In the genomic region with DNA sequence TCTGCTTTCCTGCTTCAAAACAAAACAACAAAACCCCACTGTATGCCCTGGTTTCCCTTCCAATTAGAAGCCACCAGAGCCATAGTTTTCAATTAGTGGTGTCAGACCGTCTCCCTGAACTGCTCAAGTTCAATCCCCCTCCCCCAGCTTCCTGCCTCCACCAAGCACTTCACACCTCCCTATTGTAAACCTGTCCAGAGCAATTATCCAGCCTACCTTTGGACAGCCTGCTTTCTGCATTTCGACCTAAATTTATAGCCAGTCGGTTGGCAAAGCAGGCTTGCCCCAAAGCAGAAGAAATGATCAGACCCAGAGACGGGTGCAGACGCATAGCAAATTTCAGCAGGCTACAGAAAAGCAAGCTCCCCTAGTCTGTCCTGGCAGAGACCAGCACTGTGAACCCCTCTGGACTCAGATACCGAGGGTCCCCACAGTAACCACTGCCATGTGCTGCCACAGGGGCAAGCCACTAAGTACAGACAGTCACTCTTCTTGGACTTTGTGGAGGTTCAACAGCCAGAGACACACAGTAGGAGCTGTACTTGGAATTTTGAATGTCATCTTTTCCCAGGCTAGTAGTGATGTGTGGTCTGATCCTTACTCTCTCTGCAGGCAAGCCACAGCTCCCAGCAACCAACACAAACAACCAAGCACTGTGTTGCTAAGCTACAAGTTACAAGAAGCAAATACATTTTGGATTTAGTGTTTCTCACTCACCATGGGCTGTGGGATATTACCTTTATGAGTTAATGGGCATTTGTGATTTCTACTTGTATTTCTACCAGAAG, we compare ENCODE assay signal across 12 mouse cellular contexts. TPM values are rescaled to one million over a fixed set of nuclear protein-coding genes. Genes with fewer than 3 reads are reported as not detected.
DNase-seq lines count a peak whose midpoint lies in the region; ATAC-seq and TF ChIP-seq lines count a peak whose summit lies in the region.
"Had no signal": no experiment of that assay in that cellular context is flagged by ENCODE, and none has a peak within 500 bp of the region (broad histone marks: within the 10 kb centered on the region; RNA-seq: fewer than 3 reads in every experiment).

No protein-coding gene starts in this region.

- WGBS in forebrain, embryonic 10.5 days: 46% methylated on average over 6 of the region's 6 CpGs
- 17% methylated on average over 6 of the region's 6 CpGs for WGBS in forebrain, embryonic 15.5 days
- 71% methylated on average over 6 of the region's 6 CpGs for WGBS in thymus, adult 2 months
- WGBS in limb, embryonic 12.5 days: 3% methylated on average over 6 of the region's 6 CpGs

- no peaks in the 10 kb centered on the region for H3K27me3 ChIP-seq in forebrain, embryonic 10.5 days (ENCODE audit: poor library complexity, severe bottlenecking)
- no peaks in the 10 kb centered on the region for H3K27me3 ChIP-seq in forebrain, embryonic 15.5 days
- no peaks in the 10 kb centered on the region for H3K27me3 ChIP-seq in thymus, adult 2 months (ENCODE audit: control insufficient read depth, insufficient read depth, low read length)
- H3K27me3 ChIP-seq in limb, embryonic 12.5 days: peaks cover 5% of the 10 kb centered on the region; the same call in 1 of the 2 replicates

- no peaks in the 10 kb centered on the region for H3K9me3 ChIP-seq in forebrain, embryonic 10.5 days
- no peaks in the 10 kb centered on the region for H3K9me3 ChIP-seq in forebrain, embryonic 15.5 days
- no peaks in the 10 kb centered on the region for H3K9me3 ChIP-seq in limb, embryonic 12.5 days

- no peak overlapping the region for H3K9ac ChIP-seq in forebrain, embryonic 15.5 days (replicated peaks)
- H3K9ac ChIP-seq in limb, embryonic 12.5 days (replicated peaks): no peak overlapping the region

- H3K4me2 ChIP-seq in forebrain, embryonic 15.5 days (replicated peaks): no peak overlapping the region
- H3K4me2 ChIP-seq in limb, embryonic 12.5 days: peak overlapping the region; percentile 36

- DNase-seq in forebrain, embryonic 10.5 days (ENCODE audit: extremely low spot score, low spot score): no peak
- no peak for DNase-seq in thymus, adult 2 months
- DNase-seq in thymus, postnatal 36 days: no peak
- no peak for DNase-seq in right cerebral cortex, postnatal 10 days (ENCODE audit: low spot score in 2 of 2)
- DNase-seq: heart, adult 11 months; heart, postnatal 4 days; kidney, postnatal 25 days; lung, adult 2 months had no signal

- H3K4me3 ChIP-seq in forebrain, embryonic 10.5 days: no peak overlapping the region
- no peak overlapping the region for H3K4me3 ChIP-seq in forebrain, embryonic 15.5 days
- no peak overlapping the region for H3K4me3 ChIP-seq in thymus, adult 2 months (ENCODE audit: control insufficient read depth, insufficient read depth, low read length)
- no peak overlapping the region for H3K4me3 ChIP-seq in limb, embryonic 12.5 days (replicated peaks)

- peak overlapping the region; percentile 44; the same call in 1 of the 2 replicates for H3K27ac ChIP-seq in forebrain, embryonic 10.5 days
- H3K27ac ChIP-seq in forebrain, embryonic 15.5 days (replicated peaks): no peak overlapping the region
- H3K27ac ChIP-seq in thymus, adult 2 months (ENCODE audit: control insufficient read depth, insufficient read depth, low read length): peak overlapping the region; percentile 60
- H3K27ac ChIP-seq in limb, embryonic 12.5 days: peak overlapping the region; percentile 76

- H3K36me3 ChIP-seq in forebrain, embryonic 10.5 days (replicated peaks): 0 out of 2 replicates have a peak, but pooled peaks cover 4% of the 10 kb centered on the region
- no peaks in the 10 kb centered on the region for H3K36me3 ChIP-seq in forebrain, embryonic 15.5 days
- no peaks in the 10 kb centered on the region for H3K36me3 ChIP-seq in thymus, adult 2 months (ENCODE audit: control insufficient read depth, insufficient read depth, low read length)
- H3K36me3 ChIP-seq in limb, embryonic 12.5 days: no peaks in the 10 kb centered on the region

- no peak for ATAC-seq in forebrain, embryonic 15.5 days (replicated peaks)
- no peak for ATAC-seq in limb, embryonic 12.5 days (ENCODE audit: insufficient number of reproducible peaks, insufficient read depth, low FRiP score, low TSS enrichment, low read depth)
- ATAC-seq in frontal cortex, adult (ENCODE audit: low TSS enrichment): no peak
- ATAC-seq in granulocyte monocyte progenitor cell, adult 5-6 weeks (replicated peaks; ENCODE audit: poor library complexity, severe bottlenecking): no peak

- H3K4me1 ChIP-seq in forebrain, embryonic 10.5 days: peaks cover 100% of the 10 kb centered on the region
- peaks cover 50% of the 10 kb centered on the region for H3K4me1 ChIP-seq in forebrain, embryonic 15.5 days
- H3K4me1 ChIP-seq in thymus, adult 2 months (replicated peaks; ENCODE audit: control insufficient read depth, insufficient read depth, low read length): peaks cover 65% of the 10 kb centered on the region
- H3K4me1 ChIP-seq in limb, embryonic 12.5 days (replicated peaks): peaks cover 88% of the 10 kb centered on the region

- no peak for TF ChIP-seq POLR2A in thymus, adult 2 months (IDR thresholded peaks at IDR 0.05; ENCODE audit: control insufficient read depth, extremely low read depth, insufficient read depth, low read length, poor library complexity)

- TF ChIP-seq CTCF in thymus, adult 2 months (IDR thresholded peaks at IDR 0.05; ENCODE audit: borderline replicate concordance, control insufficient read depth, extremely low read depth, insufficient read depth, low read length, poor library complexity): no peak

RNA-seq across cellular contexts. Expression of gene Lrig1, which starts 21.4 kb away (rescaled TPM):
- polyA plus RNA-seq in forebrain, embryonic 10.5 days (2016; fragmentation: Nextera tagmentation; extraction: Ambion mirVana): 18.8 and 20.6 TPM in 2 replicates
- polyA plus RNA-seq in forebrain, embryonic 15.5 days (2015; fragmentation: Nextera tagmentation; extraction: Ambion mirVana): 7.4 and 9.8 TPM in 2 replicates
- polyA plus RNA-seq in thymus, adult 2 months (2012; rRNA removed): 58.7 and 62.1 TPM in 2 replicates
- 20.5 and 25.0 TPM in 2 replicates for polyA plus RNA-seq in limb, embryonic 12.5 days (2016; fragmentation: Nextera tagmentation; extraction: Ambion mirVana)
- 0.37 and 2.0 TPM in 2 replicates for total RNA-seq in granulocyte monocyte progenitor cell, adult 5-6 weeks (2014; fragmentation: Nextera tagmentation)
- not detected in 2 replicates for total RNA-seq in granulocyte monocyte progenitor cell, adult 5-6 weeks (2017)
